Mouse (Mus musculus): Measurements from ENCODE around the gene Rpl27a. TPM values are rescaled to one million over a fixed set of nuclear protein-coding genes. Genes with fewer than 3 reads are reported as not detected.

The Rpl27a gene
- total RNA-seq (2021): 10 to 100 TPM; 63.3 to 79.1 TPM
- long read RNA-seq, experiment 1, transcript Rpl27a-203 (5 exons, 1,158 nt): major isoform, 207 of 222 reads
- long read RNA-seq, experiment 1, partial matches to known transcripts: 8 of 222 reads
- long read RNA-seq, experiment 1, other reads (novel, unspliced or antisense): 7 of 222 reads
- long read RNA-seq, experiment 2, transcript Rpl27a-203 (5 exons, 1,158 nt): major isoform, 325 of 345 reads
- long read RNA-seq, experiment 2, partial matches to known transcripts: 13 of 345 reads
- long read RNA-seq, experiment 2, other reads (novel, unspliced or antisense): 7 of 345 reads

GRCm38 (mm10) chr7:109518838-109519696 is at the start of gene Rpl27a:
Rpl27a (plus strand) TSS chr7:109519147.
- DNase-seq: peak; percentile 98
- intact Hi-C loops (cut with DNase I): loop anchor here (5.0 kb wide), 1 partner anchor 183 kb away; the partner anchor contains the start of genes Akip1 and St5

- intact Hi-C loops (cut with DNase I): no loop called here
- DNase-seq: no peak
Measured at GRCm38 (mm10) chr7:109470700-109471099, 48.2 kb upstream of the Rpl27a start.

GRCm38 (mm10) chr7:109477926-109478325 is 41.0 kb upstream of the Rpl27a start:
- intact Hi-C loops (cut with DNase I): no loop called here
- no peak for DNase-seq

GRCm38 (mm10) chr7:109480765-109481197 is 38.2 kb upstream of the Rpl27a start:
- no peak for DNase-seq
- intact Hi-C loops (cut with DNase I): no loop called here

- no peak for DNase-seq
- intact Hi-C loops (cut with DNase I): no loop called here
Measured at GRCm38 (mm10) chr7:109484221-109484620, 34.7 kb upstream of the Rpl27a start.

GRCm38 (mm10) chr7:109492616-109493318 is 26.2 kb upstream of the Rpl27a start:
- intact Hi-C loops (cut with DNase I): no loop called here

GRCm38 (mm10) chr7:109493319-109494316 is 25.3 kb upstream of the Rpl27a start:
- no peak for DNase-seq

More at GRCm38 (mm10) chr7:109492616-109493318, 26.2 kb upstream of the Rpl27a start:
- DNase-seq: no peak

GRCm38 (mm10) chr7:109497507-109497906 is 21.4 kb upstream of the Rpl27a start:
- intact Hi-C loops (cut with DNase I): no loop called here
- no peak for DNase-seq

More at GRCm38 (mm10) chr7:109493319-109494316, 25.3 kb upstream of the Rpl27a start:
- intact Hi-C loops (cut with DNase I): no loop called here

GRCm38 (mm10) chr7:109507119-109507518 is 11.8 kb upstream of the Rpl27a start:
- DNase-seq: no peak

GRCm38 (mm10) chr7:109507572-109507971 is 11.4 kb upstream of the Rpl27a start:
- intact Hi-C loops (cut with DNase I): no loop called here
- DNase-seq: no peak

More at GRCm38 (mm10) chr7:109507119-109507518, 11.8 kb upstream of the Rpl27a start:
- intact Hi-C loops (cut with DNase I): no loop called here

- intact Hi-C loops (cut with DNase I): no loop called here
- no peak for DNase-seq
Measured at GRCm38 (mm10) chr7:109508034-109508433, 10.9 kb upstream of the Rpl27a start, which contains the start of gene Trim66. Trim66 (minus strand) TSS chr7:109508134.

GRCm38 (mm10) chr7:109510799-109511198 is 8.1 kb upstream of the Rpl27a start:
- intact Hi-C loops (cut with DNase I): no loop called here
- DNase-seq: no peak

- intact Hi-C loops (cut with DNase I): no loop called here
- no peak for DNase-seq
Measured at GRCm38 (mm10) chr7:109511838-109512237, 7.1 kb upstream of the Rpl27a start.

GRCm38 (mm10) chr7:109516500-109516899 is 2.4 kb upstream of the Rpl27a start:
- intact Hi-C loops (cut with DNase I): loop anchor here (5.0 kb wide), 1 partner anchor 186 kb away; the partner anchor contains the start of genes Akip1 and St5
- no peak for DNase-seq

- DNase-seq: no peak
- intact Hi-C loops (cut with DNase I): loop anchor here (5.0 kb wide), 1 partner anchor 184 kb away; the partner anchor contains the start of genes Akip1 and St5
Measured at GRCm38 (mm10) chr7:109518036-109518681, 788 bp upstream of the Rpl27a start.

GRCm38 (mm10) chr7:109519936-109520335 is 989 bp downstream of the Rpl27a start:
- intact Hi-C loops (cut with DNase I): loop anchor here (5.0 kb wide), 1 partner anchor 182 kb away; the partner anchor contains the start of genes Akip1 and St5
- DNase-seq: no peak

GRCm38 (mm10) chr7:109522084-109522483 is 3.1 kb downstream of the Rpl27a start:
- no peak for DNase-seq
- intact Hi-C loops (cut with DNase I): no loop called here

GRCm38 (mm10) chr7:109523304-109523703 is 4.4 kb downstream of the Rpl27a start:
- intact Hi-C loops (cut with DNase I): no loop called here
- no peak for DNase-seq
